Mouse (Mus musculus) thymus, adult 2 months (tissue): Measurements from ENCODE around the gene Mxi1. TPM values are rescaled to one million over a fixed set of nuclear protein-coding genes. Genes with fewer than 3 reads are reported as not detected.

Experiments used
- DNase-seq: peaks from one replicate; pipeline ENCODE4 v3.0.0; 2021
- H3K27ac ChIP-seq: fragments of 200-500 bp; 2 replicates; pipeline ENCODE4 v1.5.1; 2012; ENCODE audit warnings: low read length, control low read depth; ENCODE audit not compliant: control insufficient read depth, insufficient read depth
- H3K27me3 ChIP-seq: fragments of 200-500 bp; 2 replicates; pipeline ENCODE4 v1.6.1; 2012; ENCODE audit warnings: mild to moderate bottlenecking, low read length, moderate library complexity, mixed read lengths; ENCODE audit not compliant: control insufficient read depth, insufficient read depth
- H3K36me3 ChIP-seq: fragments of 200-500 bp; 2 replicates; pipeline ENCODE4 v1.6.1; 2012; ENCODE audit warnings: mild to moderate bottlenecking, low read length, moderate library complexity; ENCODE audit not compliant: control insufficient read depth, insufficient read depth
- H3K4me1 ChIP-seq: fragments of 200-500 bp; replicated peaks from 2 replicates; pipeline ENCODE4 v1.6.1; 2012; ENCODE audit warnings: low read length; ENCODE audit not compliant: control insufficient read depth, insufficient read depth
- H3K4me3 ChIP-seq: fragments of 200-500 bp; 2 replicates; pipeline ENCODE4 v1.5.1; 2012; ENCODE audit warnings: mild to moderate bottlenecking, low read length, control low read depth, moderate library complexity; ENCODE audit not compliant: control insufficient read depth, insufficient read depth
- CTCF ChIP-seq: fragments of 200-500 bp; IDR thresholded peaks from 2 replicates; pipeline ENCODE4 v1.5.1; 2012; ENCODE audit warnings: mild to moderate bottlenecking, control low read depth, low read length, moderate library complexity, borderline replicate concordance; ENCODE audit not compliant: control insufficient read depth, poor library complexity, insufficient read depth; ENCODE audit errors: extremely low read depth
- POLR2A ChIP-seq: fragments of 200-500 bp; IDR thresholded peaks from 2 replicates; pipeline ENCODE4 v1.6.1; 2012; ENCODE audit warnings: mild to moderate bottlenecking, low read length, control low read depth, moderate library complexity; ENCODE audit not compliant: control insufficient read depth, poor library complexity, insufficient read depth; ENCODE audit errors: extremely low read depth
- WGBS: fragments of 180-500 bp; shearing (Covaris S2); methylation state at CpG from one replicate; pipeline ENCODE4 v1.1.7; 2018; 5-methylcytosine and 5-hydroxymethylcytosine counted together
- polyA plus RNA-seq: library from polyadenylated mRNA; depleted of rRNA; stranded (reverse); fragments of >200 nt; gene quantifications from 2 replicates; pipeline ENCODE4 v1.2.3, GENCODE M21; 2012

Gene Mxi1
- polyA plus RNA-seq, 1 experiment: 29.1 TPM

DNA sequence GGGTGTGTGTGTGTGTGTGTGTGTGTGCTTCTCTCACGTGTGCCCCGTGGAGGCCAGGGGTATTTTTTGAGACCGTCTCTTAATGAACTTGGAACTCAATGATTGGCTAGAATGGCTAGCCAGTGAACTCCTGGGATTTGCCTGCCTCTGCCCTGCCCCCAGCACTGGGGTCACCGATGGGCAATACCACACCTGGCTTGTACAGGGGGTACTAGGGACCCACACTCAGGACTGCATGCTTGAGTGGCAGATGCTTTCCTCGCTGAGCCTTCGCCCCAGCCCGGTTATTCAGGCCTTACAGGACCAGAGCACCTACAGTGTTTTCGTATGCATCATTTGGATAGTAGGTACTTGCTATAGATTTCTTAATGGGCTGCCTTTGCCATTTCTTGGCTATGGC is 5.8 kb downstream of the Mxi1 start:
- 97% methylated on average over 8 of the region's 8 CpGs for WGBS
- no peaks in the 10 kb centered on the region for H3K27me3 ChIP-seq

DNA sequence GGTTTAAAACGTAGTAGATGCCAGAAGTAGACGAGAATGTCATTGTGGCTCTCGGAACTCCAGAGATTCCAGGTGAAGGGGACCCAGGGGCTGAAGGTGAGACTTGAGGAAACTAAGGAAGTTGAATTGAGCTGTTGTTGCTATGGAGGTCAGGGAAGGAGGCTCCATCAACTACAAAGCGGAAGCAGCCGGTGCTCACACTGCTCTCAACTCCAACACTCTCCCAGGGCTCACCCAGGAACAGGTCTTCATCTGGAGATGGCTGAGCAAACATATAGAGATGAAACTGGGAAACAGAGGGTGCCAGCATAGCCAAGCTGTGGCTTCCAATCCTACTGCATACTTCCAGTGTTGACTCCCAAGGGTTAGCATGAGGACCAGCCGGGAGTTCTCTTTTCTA is 6.6 kb downstream of the Mxi1 start:
- H3K4me3 ChIP-seq: no peak overlapping the region
- peaks cover 17% of the 10 kb centered on the region for H3K4me1 ChIP-seq
- H3K27me3 ChIP-seq: no peaks in the 10 kb centered on the region
- no peak overlapping the region for H3K27ac ChIP-seq
- no peak for TF ChIP-seq POLR2A
- TF ChIP-seq CTCF: no peak
- 93% methylated on average over 6 of the region's 6 CpGs for WGBS
- no peaks in the 10 kb centered on the region for H3K36me3 ChIP-seq
- DNase-seq: no peak

More for the DNA sequence above, 5.8 kb downstream of the Mxi1 start:
- H3K36me3 ChIP-seq: no peaks in the 10 kb centered on the region
- H3K4me1 ChIP-seq: peaks cover 17% of the 10 kb centered on the region
- H3K4me3 ChIP-seq: no peak overlapping the region
- DNase-seq: no peak
- H3K27ac ChIP-seq: no peak overlapping the region
- no peak for TF ChIP-seq POLR2A
- TF ChIP-seq CTCF: no peak

DNA sequence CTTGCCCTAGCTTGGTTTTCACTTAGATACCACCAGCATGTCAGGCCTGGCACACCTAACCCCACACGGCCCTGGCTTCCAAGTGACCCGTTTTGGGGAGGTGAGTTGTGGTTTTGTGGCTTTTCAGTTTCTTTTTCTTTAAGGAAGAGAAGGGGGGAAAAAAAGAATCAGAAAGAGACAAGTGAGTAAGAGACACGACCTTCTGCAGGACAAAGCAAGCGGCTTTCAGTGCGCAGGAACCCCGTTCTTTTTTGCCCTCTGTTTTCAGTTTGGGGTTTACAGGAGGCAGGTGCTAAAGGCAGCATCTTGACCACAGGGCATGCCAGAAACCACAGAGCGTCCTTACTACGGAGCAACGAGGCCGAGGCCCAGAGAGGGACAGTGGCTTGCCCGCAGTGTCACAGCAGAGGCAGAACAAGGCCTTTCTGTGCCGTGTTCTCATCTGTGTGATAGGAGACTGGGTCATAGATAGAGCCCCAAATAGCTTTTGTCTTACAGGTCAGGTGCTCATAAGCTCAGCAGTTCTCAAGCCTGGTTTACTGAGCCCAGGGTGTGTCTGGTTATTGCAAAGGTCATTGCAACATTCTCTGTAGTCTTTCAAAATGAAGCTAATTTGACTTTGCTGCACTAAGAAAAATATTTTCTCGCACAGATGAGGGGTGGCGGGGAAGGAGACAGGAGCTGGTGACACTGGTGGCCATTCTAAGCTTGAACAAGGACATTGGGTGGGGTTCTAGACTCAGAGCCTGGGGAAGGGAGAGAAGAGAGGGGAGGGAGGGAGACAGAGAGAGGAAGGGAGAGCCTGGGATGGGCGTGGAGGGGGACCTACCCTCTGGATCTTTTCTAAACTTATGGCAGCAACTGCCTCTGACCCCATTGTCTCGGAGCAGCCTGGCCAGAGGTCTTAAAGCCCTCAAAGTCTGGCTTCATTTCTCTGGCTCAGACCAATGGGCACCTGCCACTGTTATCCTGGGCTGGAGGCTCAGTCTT is 8.1 kb downstream of the Mxi1 start:
- peaks cover 17% of the 10 kb centered on the region for H3K4me1 ChIP-seq
- no peaks in the 10 kb centered on the region for H3K36me3 ChIP-seq
- no peak overlapping the region; the same call in 1 of the 2 replicates for H3K27ac ChIP-seq
- DNase-seq: no peak
- H3K27me3 ChIP-seq: no peaks in the 10 kb centered on the region
- no peak for TF ChIP-seq CTCF
- TF ChIP-seq POLR2A: no peak
- 29% methylated on average over 16 of the region's 16 CpGs for WGBS
- no peak overlapping the region for H3K4me3 ChIP-seq

DNA sequence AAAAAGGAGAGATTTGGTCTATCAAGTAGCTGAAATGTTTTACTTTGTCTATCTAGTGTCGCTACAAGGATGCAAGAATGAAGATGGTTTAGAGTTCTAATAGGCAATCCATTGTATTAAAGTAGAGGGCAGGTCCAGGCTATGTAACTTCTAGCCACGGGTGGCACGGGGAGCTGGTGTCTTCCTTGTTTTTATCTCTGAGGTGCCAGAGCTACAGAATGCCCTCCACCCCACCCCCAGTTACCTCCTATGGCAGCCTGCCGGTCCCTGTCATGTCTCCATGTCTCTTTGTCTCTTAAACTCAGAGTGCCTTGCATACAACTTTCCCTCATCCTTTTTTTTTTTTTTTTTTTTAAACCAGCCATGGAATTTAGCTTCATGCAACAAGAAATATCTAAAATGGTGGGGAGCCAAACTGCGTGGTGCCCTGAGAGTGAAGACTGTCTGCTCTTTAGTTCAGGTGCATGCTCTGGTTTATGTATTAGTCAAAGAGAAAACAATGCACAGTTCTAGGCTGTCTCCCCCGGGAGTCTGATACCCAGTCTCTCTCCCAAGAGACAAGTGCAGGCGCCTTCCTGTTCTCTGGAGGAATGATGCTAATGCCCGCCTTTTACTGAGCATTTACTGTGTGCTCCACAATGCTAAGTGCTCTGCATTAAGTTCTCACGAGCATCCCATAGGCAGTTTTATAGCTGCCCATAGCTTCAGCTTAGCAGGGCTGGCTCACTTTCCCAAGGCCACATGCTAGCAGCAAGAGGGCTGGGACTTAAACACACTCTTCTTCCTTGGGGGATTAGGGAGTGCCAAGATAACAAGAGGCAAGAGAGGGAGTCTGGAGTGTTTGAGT is 10.2 kb downstream of the Mxi1 start:
- no peak overlapping the region for H3K4me3 ChIP-seq
- H3K27ac ChIP-seq: no peak overlapping the region
- peaks cover 15% of the 10 kb centered on the region for H3K4me1 ChIP-seq
- no peak for TF ChIP-seq POLR2A
- TF ChIP-seq CTCF: no peak
- 92% methylated on average over 9 of the region's 9 CpGs for WGBS
- no peaks in the 10 kb centered on the region for H3K27me3 ChIP-seq
- no peaks in the 10 kb centered on the region for H3K36me3 ChIP-seq
- no peak for DNase-seq

DNA sequence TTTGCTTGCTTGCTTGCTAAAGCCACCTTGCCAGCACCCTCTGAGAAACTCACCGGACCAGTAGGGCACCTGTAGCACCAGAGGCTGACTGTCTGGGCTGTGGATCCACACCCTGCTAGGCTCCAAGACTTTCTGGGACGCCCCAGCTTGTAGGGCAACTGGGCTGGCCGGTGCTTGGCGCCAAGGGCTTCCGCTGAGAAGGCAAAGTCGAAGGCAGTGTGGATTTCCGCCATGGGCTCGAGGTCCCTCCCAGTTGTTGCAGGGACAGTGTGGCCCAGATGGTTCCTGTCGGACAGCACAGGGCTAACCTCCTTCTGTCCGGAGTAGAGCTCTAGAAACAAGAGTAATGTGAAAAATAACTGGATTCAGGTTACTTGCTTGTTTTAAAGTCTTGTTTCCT is 11.0 kb downstream of the Mxi1 start:
- H3K27me3 ChIP-seq: no peaks in the 10 kb centered on the region
- no peak overlapping the region for H3K4me3 ChIP-seq
- no peak overlapping the region for H3K27ac ChIP-seq
- DNase-seq: no peak
- H3K36me3 ChIP-seq: no peaks in the 10 kb centered on the region
- H3K4me1 ChIP-seq: peaks cover 22% of the 10 kb centered on the region
- TF ChIP-seq CTCF (no peak), POLR2A (no peak)
- 94% methylated on average over 10 of the region's 10 CpGs for WGBS

DNA sequence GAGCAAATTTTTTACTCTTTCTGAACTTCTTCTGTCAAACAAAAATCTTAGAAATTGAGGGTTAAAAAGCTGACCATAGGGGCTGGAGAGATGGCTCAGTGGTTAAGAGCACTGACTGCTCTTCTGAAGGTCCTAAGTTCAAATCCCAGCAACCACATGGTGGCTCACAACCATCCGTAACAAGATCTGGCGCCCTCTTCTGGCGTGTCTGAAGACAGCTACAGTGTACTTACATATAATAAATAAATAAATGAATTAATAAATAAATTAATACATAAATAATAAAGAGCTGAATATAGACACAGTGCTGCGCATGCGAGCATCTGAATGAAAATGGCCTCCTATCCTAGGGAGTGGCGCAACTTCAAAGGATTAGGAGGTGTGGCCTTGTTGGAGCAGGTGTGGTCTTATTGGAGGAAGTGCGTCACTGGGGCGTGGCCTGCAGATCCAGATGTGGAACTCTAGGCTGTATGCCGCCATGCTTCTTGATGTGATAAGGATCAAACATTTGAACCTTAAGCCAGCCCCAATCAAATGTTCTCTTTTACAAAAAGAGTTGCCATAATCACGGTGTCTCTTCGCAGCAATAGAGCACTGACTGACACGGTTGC is 12.2 kb downstream of the Mxi1 start:
- Histone ChIP-seq H3K4me3 (no peak overlapping the region), H3K27ac (no peak overlapping the region), H3K4me1 (peaks cover 21% of the 10 kb centered on the region), H3K36me3 (no peaks in the 10 kb centered on the region), H3K27me3 (no peaks in the 10 kb centered on the region)
- WGBS: 93% methylated on average over 12 of the region's 12 CpGs
- TF ChIP-seq CTCF: no peak
- no peak for TF ChIP-seq POLR2A
- no peak for DNase-seq
